Mouse (Mus musculus) kidney, embryonic 14.5 days (tissue): ENCODE results near the gene Gprin1. TPM values are rescaled to one million over a fixed set of nuclear protein-coding genes. Genes with fewer than 3 reads are reported as not detected.

Experiments used
- ATAC-seq: fragments of 200-750 bp; cut with Nextera tagmentation; 2 replicates; pipeline ENCODE4 v1.8.0; 2017; ENCODE audit warnings: moderate number of reproducible peaks, mild to moderate bottlenecking, moderate TSS enrichment, moderate library complexity; ENCODE audit not compliant: low FRiP score, low TSS enrichment
- H3K27ac ChIP-seq: fragments of 300-500 bp; sonication (generic); 2 replicates; pipeline ENCODE4 v1.5.1; 2014; ENCODE audit warnings: low read depth, mild to moderate bottlenecking, low read length, moderate library complexity, mixed read lengths
- H3K27me3 ChIP-seq: fragments of 300-500 bp; sonication (generic); 2 replicates; pipeline ENCODE4 v1.6.1; 2014; ENCODE audit warnings: mild to moderate bottlenecking, low read length; ENCODE audit not compliant: control insufficient read depth, insufficient read depth
- H3K36me3 ChIP-seq: fragments of 300-500 bp; sonication (generic); 2 replicates; pipeline ENCODE4 v1.6.1; 2014; ENCODE audit warnings: low read length, mixed read lengths; ENCODE audit not compliant: control insufficient read depth, insufficient read depth
- H3K4me1 ChIP-seq: fragments of 300-500 bp; sonication (generic); 2 replicates; pipeline ENCODE4 v1.6.1; 2014; ENCODE audit warnings: low read length, mixed read lengths; ENCODE audit not compliant: control insufficient read depth, insufficient read depth
- H3K4me2 ChIP-seq: fragments of 300-500 bp; sonication (generic); replicated peaks from 2 replicates; pipeline ENCODE4 v1.6.1; 2014; ENCODE audit warnings: low read depth, mild to moderate bottlenecking, low read length
- H3K4me3 ChIP-seq: fragments of 300-500 bp; sonication (generic); 2 replicates; pipeline ENCODE4 v1.5.1; 2014; ENCODE audit warnings: mild to moderate bottlenecking, low read length
- H3K9ac ChIP-seq: fragments of 300-500 bp; sonication (generic); 2 replicates; pipeline ENCODE4 v1.6.1; 2014; ENCODE audit warnings: low read depth, mild to moderate bottlenecking, low read length, moderate library complexity
- H3K9me3 ChIP-seq: fragments of 300-500 bp; sonication (generic); 2 replicates; pipeline ENCODE4 v1.6.1; 2016; ENCODE audit warnings: low read length; ENCODE audit not compliant: control insufficient read depth
- WGBS: fragments of 180-500 bp; shearing (Covaris S2); extraction: QIAGEN DNeasy Blood & Tissue Kit; methylation state at CpG from one replicate; pipeline ENCODE4 v1.1.7; 2014; 5-methylcytosine and 5-hydroxymethylcytosine counted together
- polyA plus RNA-seq: library from polyadenylated mRNA; unstranded; fragments of >200 nt; fragmentation: Nextera tagmentation; extraction: Ambion mirVana; gene quantifications from 2 replicates; pipeline ENCODE4 v1.2.1, GENCODE M21; 2014

The Gprin1 gene
- polyA plus RNA-seq, 1 experiment from 2014 or later, result 0.41 TPM

GRCm38 (mm10) chr13:54756156-54756712, 6.6 kb upstream of the Gprin1 start:
- H3K27ac ChIP-seq, result no peak overlapping the region
- H3K4me3 ChIP-seq, result no peak overlapping the region
- ATAC-seq, result no peak
- H3K27me3 ChIP-seq, result peaks cover 24% of the 10 kb centered on the region
- H3K4me1 ChIP-seq, result peaks cover 7% of the 10 kb centered on the region; the same call in 1 of the 2 replicates
- H3K36me3 ChIP-seq, result no peaks in the 10 kb centered on the region
- no peaks in the 10 kb centered on the region for H3K9me3 ChIP-seq
- no peak overlapping the region for H3K4me2 ChIP-seq
- WGBS, result 90% methylated on average over 8 of the region's 8 CpGs
- no peak overlapping the region for H3K9ac ChIP-seq

- WGBS, result 32% methylated on average over 9 of the region's 9 CpGs
- ATAC-seq, result no peak
Measured at GRCm38 (mm10) chr13:54755201-54755830, 5.6 kb upstream of the Gprin1 start.

GRCm38 (mm10) chr13:54754169-54755080, 4.8 kb upstream of the Gprin1 start:
- 44% methylated on average over 12 of the region's 12 CpGs for WGBS
- Histone ChIP-seq H3K4me3 (no peak overlapping the region), H3K27ac (no peak overlapping the region), H3K4me2 (no peak overlapping the region), H3K36me3 (no peaks in the 10 kb centered on the region), H3K9me3 (no peaks in the 10 kb centered on the region), H3K9ac (no peak overlapping the region), H3K4me1 (peaks cover 8% of the 10 kb centered on the region; the same call in 1 of the 2 replicates), H3K27me3 (peaks cover 27% of the 10 kb centered on the region)
- no peak for ATAC-seq

More at GRCm38 (mm10) chr13:54755201-54755830, 5.6 kb upstream of the Gprin1 start:
- no peaks in the 10 kb centered on the region for H3K9me3 ChIP-seq
- no peaks in the 10 kb centered on the region for H3K36me3 ChIP-seq
- H3K9ac ChIP-seq, result no peak overlapping the region
- peaks cover 7% of the 10 kb centered on the region; the same call in 1 of the 2 replicates for H3K4me1 ChIP-seq
- H3K4me2 ChIP-seq, result no peak overlapping the region
- H3K27me3 ChIP-seq, result peaks cover 26% of the 10 kb centered on the region
- H3K27ac ChIP-seq, result no peak overlapping the region
- H3K4me3 ChIP-seq, result no peak overlapping the region

- H3K9ac ChIP-seq, result no peak overlapping the region
- H3K27ac ChIP-seq, result no peak overlapping the region
- ATAC-seq, result no peak
- no peak overlapping the region for H3K4me3 ChIP-seq
- peaks cover 7% of the 10 kb centered on the region; the same call in 1 of the 2 replicates for H3K4me1 ChIP-seq
- peaks cover 28% of the 10 kb centered on the region for H3K27me3 ChIP-seq
- 63% methylated on average over 6 of the region's 6 CpGs for WGBS
- no peaks in the 10 kb centered on the region for H3K36me3 ChIP-seq
- no peak overlapping the region for H3K4me2 ChIP-seq
- H3K9me3 ChIP-seq, result no peaks in the 10 kb centered on the region
Measured at GRCm38 (mm10) chr13:54753733-54754132, 4.1 kb upstream of the Gprin1 start.

GRCm38 (mm10) chr13:54752656-54753055, 3.0 kb upstream of the Gprin1 start:
- Histone ChIP-seq H3K9ac (no peak overlapping the region), H3K4me3 (no peak overlapping the region), H3K4me2 (no peak overlapping the region), H3K4me1 (peaks cover 5% of the 10 kb centered on the region; the same call in 1 of the 2 replicates), H3K36me3 (no peaks in the 10 kb centered on the region), H3K27me3 (peaks cover 39% of the 10 kb centered on the region), H3K9me3 (no peaks in the 10 kb centered on the region), H3K27ac (no peak overlapping the region)
- ATAC-seq, result no peak
- WGBS, result 77% methylated on average over 9 of the region's 10 CpGs

- Histone ChIP-seq H3K27me3 (peaks cover 39% of the 10 kb centered on the region), H3K9ac (no peak overlapping the region), H3K4me3 (no peak overlapping the region), H3K27ac (no peak overlapping the region), H3K9me3 (no peaks in the 10 kb centered on the region), H3K4me2 (no peak overlapping the region), H3K4me1 (peaks cover 4% of the 10 kb centered on the region; the same call in 1 of the 2 replicates), H3K36me3 (no peaks in the 10 kb centered on the region)
- WGBS, result 2% methylated on average over 8 of the region's 8 CpGs
- ATAC-seq, result no peak
Measured at GRCm38 (mm10) chr13:54750699-54751098, 1.0 kb upstream of the Gprin1 start.

- Histone ChIP-seq H3K4me2 (peak overlapping the region; percentile 91), H3K9ac (peak overlapping the region; percentile 47), H3K27ac (no peak overlapping the region), H3K4me3 (peak overlapping the region; percentile 51), H3K27me3 (peaks cover 34% of the 10 kb centered on the region), H3K9me3 (no peaks in the 10 kb centered on the region), H3K4me1 (peaks cover 4% of the 10 kb centered on the region; the same call in 1 of the 2 replicates), H3K36me3 (no peaks in the 10 kb centered on the region)
- peak; percentile 84 for ATAC-seq
- WGBS, result 3% methylated on average over 57 of the region's 100 CpGs
Measured at GRCm38 (mm10) chr13:54749061-54749863, 412 bp downstream of the Gprin1 start.

GRCm38 (mm10) chr13:54748721-54749060, 983 bp downstream of the Gprin1 start:
- peaks cover 4% of the 10 kb centered on the region; the same call in 1 of the 2 replicates for H3K4me1 ChIP-seq
- H3K36me3 ChIP-seq, result no peaks in the 10 kb centered on the region
- no peak overlapping the region for H3K9ac ChIP-seq
- peak; percentile 24; the same call in 1 of the 2 replicates for ATAC-seq
- 53% methylated on average over 10 of the region's 10 CpGs for WGBS
- peak overlapping the region; percentile 51; the same call in 1 of the 2 replicates for H3K4me3 ChIP-seq
- peaks cover 34% of the 10 kb centered on the region for H3K27me3 ChIP-seq
- no peak overlapping the region for H3K27ac ChIP-seq
- H3K9me3 ChIP-seq, result no peaks in the 10 kb centered on the region
- no peak overlapping the region for H3K4me2 ChIP-seq
